Mouse (Mus musculus) stomach, postnatal 0 days (tissue): ENCODE measurements around the gene Prok1.

Experiments
- CTCF ChIP-seq: IDR thresholded peaks from 2 replicates; pipeline ENCODE4 v1.5.1; 2016; ENCODE audit warnings: antibody characterized with exemption, low read depth, mild to moderate bottlenecking, moderate library complexity
- EP300 ChIP-seq: optimal IDR thresholded peaks from 2 replicates; pipeline ENCODE3; 2016; ENCODE audit warnings: antibody characterized with exemption

GRCm38 (mm10) chr3:107261851-107262165 lies 22.3 kb upstream of the Prok1 start:
- no peak for TF ChIP-seq CTCF
- TF ChIP-seq EP300 = no peak
